8 mouse cellular contexts compared by ENCODE assay signal in the genomic region with DNA sequence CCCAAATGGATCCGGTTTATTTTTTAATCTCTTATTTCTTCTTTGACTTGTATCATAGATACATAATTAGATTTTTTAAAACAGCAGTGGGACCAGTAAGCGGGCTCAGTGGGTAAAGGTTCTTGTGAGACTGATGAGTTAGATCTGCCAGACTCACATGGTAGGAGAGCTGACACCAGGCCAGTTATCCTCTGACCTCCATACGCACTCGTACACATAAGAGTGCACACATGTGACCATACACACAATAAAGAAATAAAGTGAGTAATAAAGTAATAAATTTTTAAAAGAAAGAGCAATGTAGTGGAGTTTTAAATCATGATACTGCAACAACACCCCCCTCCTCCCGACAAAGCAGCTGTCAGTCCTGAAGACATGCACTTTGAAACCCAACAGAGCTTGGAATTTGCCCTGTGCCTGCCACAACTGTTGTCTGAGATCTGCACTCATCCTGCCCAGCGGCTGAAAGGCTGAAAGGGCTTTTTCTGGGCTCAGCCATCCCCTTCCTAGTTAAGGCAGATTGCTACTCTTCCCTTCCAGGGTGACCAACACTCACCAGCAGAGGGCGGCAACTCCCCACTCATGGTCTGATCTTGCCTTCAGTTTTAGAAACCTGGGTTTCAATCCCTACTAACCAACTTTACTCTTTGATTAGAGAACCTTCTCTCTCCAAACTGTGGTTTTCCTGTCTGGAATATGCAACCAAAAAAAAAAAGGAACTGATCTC. TPM values are rescaled to one million over a fixed set of nuclear protein-coding genes. Genes with fewer than 3 reads are reported as not detected.
A peak's percentile ranks its signal among the peaks of the same experiment; 100 is the strongest.
DNase-seq lines count a peak whose midpoint lies in the region; TF ChIP-seq lines count a peak whose summit lies in the region.

No protein-coding gene starts in this region.

- intact Hi-C loops in left cerebral cortex, adult 2 months (cut with DNase I) = loop anchor here (1.0 to 2.0 kb wide), 3 partner anchors 104 to 200 kb away; partner anchors contain the start of gene Slc2a1

- peaks cover 52% of the 10 kb centered on the region for H3K27me3 ChIP-seq in megakaryocyte, embryonic 14.5 days (replicated peaks)

- TF ChIP-seq CTCF in left cerebral cortex, adult 2 months (IDR thresholded peaks at IDR 0.05) = peak; percentile 95

- DNase-seq in Muller cell, postnatal 12 days (ENCODE audit: inconsistent ontology term) = peak; percentile 68
- peak; percentile 82 for DNase-seq in cerebellum, adult 9-10 months
- peak; percentile 91 to 92 for DNase-seq in frontal cortex, postnatal 36 days (ENCODE audit: low spot score in 2 of 2)
- peak; percentile 84 for DNase-seq in induced T-regulatory cell, adult 2 months (ENCODE audit: low read depth)
- DNase-seq in left cerebral cortex, adult 2 months (ENCODE audit: extremely low spot score in 1 of 2, low spot score in 2 of 2) = peak; percentile 84 to 93
- DNase-seq in right cerebral cortex, adult 2 months (ENCODE audit: low spot score in 2 of 2) = peak; percentile 92 to 96
- peak; percentile 84 for DNase-seq in urinary bladder, adult 2 months (ENCODE audit: low spot score)

- no peak overlapping the region for H3K27ac ChIP-seq in left cerebral cortex, adult 2 months

- H3K9me3 ChIP-seq in megakaryocyte, embryonic 14.5 days = no peaks in the 10 kb centered on the region

- H3K4me3 ChIP-seq in left cerebral cortex, adult 2 months = no peak overlapping the region
- H3K4me3 ChIP-seq in megakaryocyte, embryonic 14.5 days (replicated peaks) = peak overlapping the region; percentile 65

- peaks cover 34% of the 10 kb centered on the region for H3K4me1 ChIP-seq in megakaryocyte, embryonic 14.5 days

- H3K36me3 ChIP-seq in megakaryocyte, embryonic 14.5 days (replicated peaks; ENCODE audit: low read length) = no peaks in the 10 kb centered on the region

RNA-seq across cellular contexts. Expression of gene Lao1, which starts 43.4 kb away (rescaled TPM):
- total RNA-seq in left cerebral cortex, adult 2 months (2021) = under 1 TPM in 1 of 2 experiments, not detected in 1; 0.23 TPM
- polyA plus RNA-seq in megakaryocyte, embryonic 14.5 days (2012; ENCODE audit: insufficient read depth, low replicate concordance) = not detected in 2 replicates
- 0.08 and 0.27 TPM in 2 replicates for polyA plus RNA-seq in urinary bladder, adult 2 months (2012; rRNA removed)
